Mouse (Mus musculus) urinary bladder, postnatal 14 days (tissue): ENCODE results near the gene Ccdc61.
A peak's percentile ranks its signal among the peaks of the same experiment; 100 is the strongest.

Experiments
- DNase-seq: peaks from one replicate; pipeline ENCODE4 v3.0.0; 2021; ENCODE audit warnings: low spot score

The Ccdc61 gene

GRCm38 (mm10) chr7:18858310-18858916, 51.8 kb downstream of the Ccdc61 start:
- peak; percentile 29 for DNase-seq

- DNase-seq: no peak
These were observed 61.8 kb downstream of the Ccdc61 start for GRCm38 (mm10) chr7:18848395-18848794.

- DNase-seq: peak; percentile 22
These were observed 65.4 kb downstream of the Ccdc61 start for GRCm38 (mm10) chr7:18844811-18845210.

GRCm38 (mm10) chr7:18841174-18841567, 69.0 kb downstream of the Ccdc61 start:
- no peak for DNase-seq
